Mouse (Mus musculus) G1E (cell line): Measurements from ENCODE around the gene Plcb4.

Experiments
- CTCF ChIP-seq: IDR thresholded peaks from 2 replicates; pipeline ENCODE4 v1.5.1; 2012; ENCODE audit warnings: low read depth, low read length, inconsistent platforms, mixed read lengths
- POLR2AphosphoS5 ChIP-seq: IDR thresholded peaks from 2 replicates; pipeline ENCODE4 v1.6.1; 2012; ENCODE audit warnings: low read depth, low read length, inconsistent platforms; ENCODE audit not compliant: insufficient replicate concordance

DNA sequence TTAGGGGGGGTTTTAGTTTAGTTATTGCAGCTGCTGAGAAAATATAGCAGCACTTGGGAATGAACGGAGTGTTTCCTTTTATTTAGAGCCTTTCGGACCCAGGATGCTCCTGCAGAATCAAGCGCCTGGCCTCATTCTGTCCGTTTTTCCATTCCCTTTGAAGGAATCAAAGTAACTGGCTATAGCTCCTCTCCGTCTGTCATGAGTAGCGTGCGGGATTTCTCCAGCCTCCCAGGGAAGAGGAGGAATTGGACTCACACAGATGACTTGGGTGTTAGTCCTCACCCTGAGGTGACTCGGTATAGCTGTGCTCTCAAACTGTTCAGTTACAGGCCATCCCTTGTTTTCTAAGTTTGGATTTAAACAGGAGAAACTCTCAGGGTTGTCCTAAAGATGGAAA lies 14.8 kb downstream of the Plcb4 start:
- TF ChIP-seq CTCF (no peak), POLR2AphosphoS5 (no peak)
